Mouse (Mus musculus): Measurements from ENCODE around the gene Crtap.
"Not testable (repeated sequence)": the region's sequence is repeated elsewhere in the genome, so short reads cannot be mapped to it uniquely, and the experiment has no call there.

Gene Crtap

GRCm38 (mm10) chr9:114399680-114400079 lies 9.2 kb upstream of the Crtap start:
- no peak for DNase-seq (ENCODE audit: extremely low read depth, insufficient read length, low spot score)

- no peak for DNase-seq (ENCODE audit: extremely low read depth, insufficient read length, low spot score)
Measured at GRCm38 (mm10) chr9:114395258-114395657, 4.8 kb upstream of the Crtap start.

GRCm38 (mm10) chr9:114394677-114395076 lies 4.2 kb upstream of the Crtap start:
- DNase-seq (ENCODE audit: extremely low read depth, insufficient read length, low spot score) = no peak

- DNase-seq (ENCODE audit: extremely low read depth, insufficient read length, low spot score) = not testable (repeated sequence)
Measured at GRCm38 (mm10) chr9:114394136-114394535, 3.7 kb upstream of the Crtap start.

GRCm38 (mm10) chr9:114390749-114391075 lies 237 bp upstream of the Crtap start:
- DNase-seq (ENCODE audit: extremely low read depth, insufficient read length, low spot score) = no peak

GRCm38 (mm10) chr9:114389371-114389904 lies 1.0 kb downstream of the Crtap start:
- no peak for DNase-seq (ENCODE audit: extremely low read depth, insufficient read length, low spot score)

- no peak for DNase-seq (ENCODE audit: extremely low read depth, insufficient read length, low spot score)
Measured at GRCm38 (mm10) chr9:114388701-114389370, 1.6 kb downstream of the Crtap start.

- no peak for DNase-seq (ENCODE audit: extremely low read depth, insufficient read length, low spot score)
Measured at GRCm38 (mm10) chr9:114388288-114388687, 2.2 kb downstream of the Crtap start.

GRCm38 (mm10) chr9:114387086-114387485 lies 3.4 kb downstream of the Crtap start:
- DNase-seq (ENCODE audit: extremely low read depth, insufficient read length, low spot score) = no peak

GRCm38 (mm10) chr9:114385160-114385559 lies 5.3 kb downstream of the Crtap start:
- DNase-seq (ENCODE audit: extremely low read depth, insufficient read length, low spot score) = no peak

- no peak for DNase-seq (ENCODE audit: extremely low read depth, insufficient read length, low spot score)
Measured at GRCm38 (mm10) chr9:114384691-114385090, 5.8 kb downstream of the Crtap start.

GRCm38 (mm10) chr9:114382936-114383710 lies 7.4 kb downstream of the Crtap start:
- no peak for DNase-seq (ENCODE audit: extremely low read depth, insufficient read length, low spot score)

GRCm38 (mm10) chr9:114380881-114381733 lies 9.4 kb downstream of the Crtap start:
- DNase-seq (ENCODE audit: extremely low read depth, insufficient read length, low spot score) = no peak

GRCm38 (mm10) chr9:114379871-114380270 lies 10.6 kb downstream of the Crtap start:
- DNase-seq (ENCODE audit: extremely low read depth, insufficient read length, low spot score) = no peak

GRCm38 (mm10) chr9:114377168-114377567 lies 13.3 kb downstream of the Crtap start:
- DNase-seq (ENCODE audit: extremely low read depth, insufficient read length, low spot score) = no peak

- no peak for DNase-seq (ENCODE audit: extremely low read depth, insufficient read length, low spot score)
Measured at GRCm38 (mm10) chr9:114375276-114375962, 15.1 kb downstream of the Crtap start.

GRCm38 (mm10) chr9:114371717-114372116 lies 18.8 kb downstream of the Crtap start:
- not testable (repeated sequence) for DNase-seq (ENCODE audit: extremely low read depth, insufficient read length, low spot score)

GRCm38 (mm10) chr9:114369389-114369788 lies 21.1 kb downstream of the Crtap start:
- DNase-seq (ENCODE audit: extremely low read depth, insufficient read length, low spot score) = not testable (repeated sequence)

- DNase-seq (ENCODE audit: extremely low read depth, insufficient read length, low spot score) = no peak
Measured at GRCm38 (mm10) chr9:114368471-114368858, 22.0 kb downstream of the Crtap start.

- peak; percentile 45 for DNase-seq (ENCODE audit: extremely low read depth, insufficient read length, low spot score)
Measured at GRCm38 (mm10) chr9:114367783-114368470, 22.5 kb downstream of the Crtap start.

Data from 3134 (cell line).